Mouse (Mus musculus): ENCODE results near the gene Cdk2ap2. TPM values are rescaled to one million over a fixed set of nuclear protein-coding genes. Genes with fewer than 3 reads are reported as not detected.
A peak's percentile ranks its signal among the peaks of the same experiment; 100 is the strongest.
"Not testable (repeated sequence)": the region's sequence is repeated elsewhere in the genome, so short reads cannot be mapped to it uniquely, and the experiment has no call there.

Cdk2ap2 gene
- polyA plus RNA-seq, 1 experiment from 2014 or later: 86.0 TPM

DNA sequence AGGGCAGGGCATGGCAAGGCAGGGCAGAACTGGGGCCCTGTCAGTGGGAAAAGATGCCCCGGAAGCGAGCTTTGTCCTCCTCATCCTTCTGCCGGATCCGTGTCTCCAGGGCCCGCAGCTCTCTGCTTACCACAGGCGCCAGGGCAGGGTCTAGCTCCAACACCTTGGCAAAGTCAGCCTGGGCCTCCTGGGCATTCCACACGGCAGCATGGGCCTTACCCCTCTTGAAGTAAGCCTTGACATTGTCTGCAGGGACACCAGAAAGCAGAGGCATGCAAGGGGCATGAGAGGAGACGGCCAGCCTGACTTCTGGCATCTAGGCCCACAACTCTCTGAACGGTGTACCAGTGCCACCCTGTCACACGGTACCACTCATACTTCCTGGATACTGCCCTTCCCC lies 17.6 kb downstream of the Cdk2ap2 start:
- Histone ChIP-seq H3K27ac (no peak overlapping the region), H3K4me1 (peaks cover 29% of the 10 kb centered on the region), H3K4me3 (no peak overlapping the region), H3K27me3 (ENCODE audit: insufficient read depth, poor library complexity, severe bottlenecking) (no peaks in the 10 kb centered on the region), H3K36me3 (peaks cover 82% of the 10 kb centered on the region), H3K9me3 (no peaks in the 10 kb centered on the region)
- DNase-seq (ENCODE audit: low spot score): no peak
- WGBS: 85% methylated on average over 10 of the region's 10 CpGs

DNA sequence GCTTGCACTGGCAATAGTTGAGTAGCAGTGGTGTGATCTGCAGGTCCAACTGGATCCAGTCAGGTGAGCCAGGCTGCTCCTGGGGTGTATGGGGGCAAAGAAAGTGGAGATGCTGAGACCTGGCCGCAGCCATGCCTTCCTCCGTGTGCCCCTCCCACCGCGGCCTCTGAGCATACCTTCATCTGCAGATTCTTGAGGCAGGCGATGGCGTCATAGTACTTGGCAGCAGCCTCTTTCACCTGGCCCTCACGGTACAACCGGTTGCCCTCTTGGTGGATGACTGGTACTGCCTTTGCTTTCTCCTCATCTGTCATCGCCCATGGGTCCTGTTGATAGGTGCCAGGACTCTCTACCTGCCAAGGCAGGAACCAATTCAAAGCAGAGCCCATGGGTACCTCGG lies 18.2 kb downstream of the Cdk2ap2 start:
- Histone ChIP-seq H3K4me1 (peaks cover 30% of the 10 kb centered on the region), H3K36me3 (peaks cover 82% of the 10 kb centered on the region), H3K27ac (no peak overlapping the region), H3K27me3 (ENCODE audit: insufficient read depth, poor library complexity, severe bottlenecking) (no peaks in the 10 kb centered on the region), H3K9me3 (no peaks in the 10 kb centered on the region), H3K4me3 (no peak overlapping the region)
- DNase-seq (ENCODE audit: low spot score): no peak
- 93% methylated on average over 10 of the region's 10 CpGs for WGBS

DNA sequence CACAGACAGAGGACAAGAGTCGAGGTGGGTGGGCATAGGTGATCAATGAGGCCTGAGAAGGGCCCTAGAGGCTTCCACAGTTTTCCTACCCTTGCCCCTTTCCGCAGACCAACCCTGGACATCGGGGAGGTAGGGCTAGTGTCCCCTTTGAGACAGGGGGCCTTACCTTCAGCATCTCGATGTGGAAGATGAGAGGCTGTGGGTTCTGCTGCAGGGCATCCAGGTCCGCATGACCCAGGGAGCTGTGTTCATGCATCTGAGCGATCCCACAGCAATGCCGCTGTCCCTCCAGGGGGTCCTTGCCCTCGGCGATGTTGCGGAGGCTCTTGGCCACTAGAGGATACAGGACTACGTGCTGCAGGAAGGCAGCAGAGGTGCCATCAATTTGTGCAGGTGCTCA lies 18.8 kb downstream of the Cdk2ap2 start:
- H3K27ac ChIP-seq: no peak overlapping the region
- no peaks in the 10 kb centered on the region for H3K9me3 ChIP-seq
- peaks cover 78% of the 10 kb centered on the region for H3K36me3 ChIP-seq
- no peaks in the 10 kb centered on the region for H3K27me3 ChIP-seq (ENCODE audit: insufficient read depth, poor library complexity, severe bottlenecking)
- DNase-seq (ENCODE audit: low spot score): no peak
- H3K4me3 ChIP-seq: no peak overlapping the region
- 80% methylated on average over 11 of the region's 11 CpGs for WGBS
- H3K4me1 ChIP-seq: peaks cover 33% of the 10 kb centered on the region

DNA sequence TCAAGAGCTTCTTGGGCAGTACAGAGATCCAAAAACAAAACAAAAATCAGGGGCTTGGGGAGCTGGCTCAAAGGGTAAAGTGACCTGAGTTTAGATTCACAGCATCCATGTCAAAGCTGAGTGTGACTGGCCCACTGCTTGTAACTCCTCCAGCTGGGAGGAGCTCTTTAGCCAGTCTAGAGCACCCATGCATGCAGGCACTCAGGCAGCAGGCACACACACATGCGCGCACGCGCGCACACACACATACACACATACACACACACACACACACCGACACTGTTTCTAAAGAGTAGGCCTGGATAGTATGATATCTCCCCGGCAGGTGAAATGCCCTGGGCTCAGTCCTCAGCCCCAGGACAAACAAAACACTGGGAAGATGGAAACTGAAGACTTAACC lies 20.0 kb downstream of the Cdk2ap2 start:
- no peak overlapping the region for H3K27ac ChIP-seq
- peaks cover 66% of the 10 kb centered on the region for H3K36me3 ChIP-seq
- no peaks in the 10 kb centered on the region for H3K9me3 ChIP-seq
- no peaks in the 10 kb centered on the region for H3K27me3 ChIP-seq (ENCODE audit: insufficient read depth, poor library complexity, severe bottlenecking)
- DNase-seq (ENCODE audit: low spot score): no peak
- 96% methylated on average over 7 of the region's 7 CpGs for WGBS
- H3K4me1 ChIP-seq: peaks cover 33% of the 10 kb centered on the region
- H3K4me3 ChIP-seq: no peak overlapping the region

DNA sequence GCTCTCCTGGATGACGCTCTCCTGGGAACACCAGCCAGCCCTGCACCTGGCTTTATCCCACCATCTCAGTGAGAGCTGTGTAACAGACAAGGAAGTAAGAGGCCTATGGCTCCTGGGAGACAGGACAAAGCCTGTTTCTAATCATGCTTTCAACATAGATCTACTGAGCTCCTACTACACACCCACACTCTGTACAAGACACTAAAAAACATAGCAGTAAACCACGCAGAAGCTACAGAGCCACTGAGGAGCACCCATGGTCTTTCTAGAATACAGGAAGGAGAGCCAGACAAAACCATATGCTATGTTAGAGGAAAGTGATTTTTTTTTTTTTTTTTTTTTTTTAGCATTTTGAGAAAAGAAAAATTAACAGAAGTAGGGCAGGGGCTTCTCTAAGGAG lies 21.4 kb downstream of the Cdk2ap2 start:
- WGBS: 90% methylated on average over 2 of the region's 2 CpGs
- Histone ChIP-seq H3K27me3 (ENCODE audit: insufficient read depth, poor library complexity, severe bottlenecking) (no peaks in the 10 kb centered on the region), H3K36me3 (peaks cover 53% of the 10 kb centered on the region), H3K9me3 (no peaks in the 10 kb centered on the region), H3K4me1 (peaks cover 30% of the 10 kb centered on the region), H3K4me3 (no peak overlapping the region), H3K27ac (no peak overlapping the region)
- DNase-seq (ENCODE audit: low spot score): no peak

DNA sequence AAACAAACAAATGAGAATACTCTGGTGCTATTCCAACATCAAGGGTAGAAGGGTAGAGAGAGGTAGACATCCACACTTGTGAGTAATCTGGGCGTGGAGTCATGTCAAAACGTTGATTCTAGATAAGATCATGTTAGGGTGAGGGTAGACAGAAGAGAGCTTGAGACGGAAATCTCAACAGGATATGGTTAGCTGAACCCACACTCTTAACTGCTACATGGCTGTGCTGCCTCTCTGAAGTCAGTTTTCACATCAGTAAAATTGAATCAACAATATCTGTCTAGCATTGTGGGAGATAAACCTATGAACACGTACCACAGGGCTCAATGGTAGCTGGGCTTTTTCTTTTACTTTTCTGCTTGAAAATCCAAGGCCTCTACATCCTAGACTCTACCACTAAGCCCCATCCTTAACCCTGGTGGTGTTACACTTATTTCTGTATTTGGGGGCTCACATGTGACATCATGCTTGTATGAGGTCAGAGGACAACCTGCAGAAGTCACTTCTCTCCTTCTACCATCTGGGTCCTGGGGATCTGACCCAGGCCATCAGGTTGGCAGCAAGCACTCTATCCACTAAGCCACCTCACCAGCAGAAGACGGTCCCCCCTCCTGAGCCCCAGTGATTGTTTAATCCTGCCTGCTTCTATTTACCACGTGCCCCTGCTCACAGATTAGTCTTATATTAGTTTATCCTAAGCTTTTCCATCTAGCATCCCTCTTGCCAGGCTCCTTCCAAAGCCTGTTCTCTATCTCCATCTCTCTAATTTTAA lies 22.9 kb downstream of the Cdk2ap2 start:
- no peak for DNase-seq (ENCODE audit: low spot score)
- Histone ChIP-seq H3K4me1 (peaks cover 15% of the 10 kb centered on the region; the same call in 1 of the 2 replicates), H3K9me3 (no peaks in the 10 kb centered on the region), H3K27ac (no peak overlapping the region), H3K27me3 (ENCODE audit: insufficient read depth, poor library complexity, severe bottlenecking) (no peaks in the 10 kb centered on the region), H3K36me3 (peaks cover 38% of the 10 kb centered on the region), H3K4me3 (peak overlapping the region; percentile 62; the same call in 1 of the 2 replicates)
- 81% methylated on average over 6 of the region's 6 CpGs for WGBS

DNA sequence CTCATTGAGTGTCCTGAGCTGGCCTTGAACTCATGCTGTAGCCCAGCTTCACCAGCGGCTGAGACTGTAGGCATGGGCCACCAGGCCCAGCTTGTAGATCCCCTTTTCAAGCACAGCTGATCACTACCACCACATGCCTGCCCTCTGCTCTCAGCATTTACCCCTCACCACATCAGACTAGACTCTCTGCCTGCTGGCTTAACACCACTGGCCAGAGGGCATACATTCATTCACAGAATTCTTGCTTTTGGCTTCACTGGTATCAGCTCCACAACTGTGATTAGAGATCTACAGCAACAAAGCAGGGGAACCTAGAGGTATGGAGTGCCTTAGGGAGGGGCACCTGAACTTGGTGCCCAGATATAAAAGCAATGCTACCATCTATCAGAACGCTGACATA lies 23.5 kb downstream of the Cdk2ap2 start:
- H3K27ac ChIP-seq: no peak overlapping the region
- H3K4me1 ChIP-seq: peaks cover 13% of the 10 kb centered on the region; the same call in 1 of the 2 replicates
- WGBS: 89% methylated on average over 2 of the region's 2 CpGs
- peak overlapping the region; percentile 62 for H3K4me3 ChIP-seq
- H3K36me3 ChIP-seq: peaks cover 32% of the 10 kb centered on the region
- DNase-seq (ENCODE audit: low spot score): no peak
- no peaks in the 10 kb centered on the region for H3K9me3 ChIP-seq
- no peaks in the 10 kb centered on the region for H3K27me3 ChIP-seq (ENCODE audit: insufficient read depth, poor library complexity, severe bottlenecking)

DNA sequence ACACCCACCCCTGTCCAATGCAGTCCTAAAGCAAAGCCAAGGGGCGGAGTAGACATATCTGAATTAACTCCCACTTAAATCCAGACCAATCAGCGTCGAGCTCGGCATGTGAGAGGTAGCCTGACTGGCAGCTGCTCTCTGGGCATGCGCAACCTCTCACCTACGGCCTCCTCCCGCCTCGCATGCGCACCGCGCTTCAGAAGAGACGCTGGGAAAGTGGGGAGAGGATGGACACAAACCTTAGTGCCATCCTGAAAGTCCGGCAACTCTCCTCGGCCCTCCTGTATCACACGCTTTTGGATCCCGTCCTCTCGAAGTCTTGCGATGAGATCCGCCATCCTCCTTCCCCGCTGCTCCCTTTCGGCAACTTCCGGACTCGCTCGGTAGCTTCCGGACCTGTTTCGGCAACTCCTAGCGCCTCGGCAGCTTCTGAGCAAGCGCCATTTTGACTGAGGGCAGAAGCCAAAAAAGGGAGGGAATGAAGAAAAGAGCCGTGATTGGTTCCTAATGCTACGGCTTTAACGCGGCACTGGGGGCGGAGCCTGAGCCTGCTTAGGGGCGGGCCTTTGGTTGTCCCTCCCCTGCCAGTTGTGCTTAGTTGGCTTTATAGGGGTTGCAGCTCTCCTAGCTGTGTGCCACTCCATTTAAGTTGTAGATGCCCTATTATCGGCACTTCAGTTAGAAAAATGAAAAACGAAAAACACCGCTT lies 24.3 kb downstream of the Cdk2ap2 start:
- Histone ChIP-seq H3K4me1 (peaks cover 14% of the 10 kb centered on the region; the same call in 1 of the 2 replicates), H3K36me3 (peaks cover 24% of the 10 kb centered on the region), H3K4me3 (peak overlapping the region; percentile 62), H3K27ac (peak overlapping the region; percentile 89), H3K27me3 (ENCODE audit: insufficient read depth, poor library complexity, severe bottlenecking) (no peaks in the 10 kb centered on the region), H3K9me3 (no peaks in the 10 kb centered on the region)
- peak; percentile 98 for DNase-seq (ENCODE audit: low spot score)
- 4% methylated on average over 38 of the region's 38 CpGs for WGBS

DNA sequence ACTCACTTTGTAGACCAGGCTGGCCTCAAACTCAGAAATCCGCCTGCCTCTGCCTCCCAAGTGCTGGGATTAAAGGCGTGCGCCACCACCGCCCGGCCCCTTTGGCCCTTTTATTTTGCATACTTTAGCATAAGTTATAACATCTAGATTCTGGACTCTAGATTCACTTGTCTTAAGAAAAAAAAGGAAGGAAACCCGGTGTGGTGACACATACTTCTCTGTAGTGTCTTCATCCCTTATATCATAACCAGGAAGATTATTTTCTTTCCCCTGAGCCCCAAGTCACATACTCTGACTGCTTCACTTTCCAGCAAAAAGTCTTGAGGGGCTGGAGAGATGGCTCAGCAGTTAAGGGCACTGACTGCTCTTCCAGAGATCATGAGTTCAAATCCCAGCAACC lies 24.9 kb downstream of the Cdk2ap2 start:
- Histone ChIP-seq H3K36me3 (peaks cover 18% of the 10 kb centered on the region), H3K27ac (peak overlapping the region; percentile 89), H3K4me1 (peaks cover 20% of the 10 kb centered on the region)
- not testable (repeated sequence) for H3K9me3 ChIP-seq; H3K27me3 ChIP-seq (ENCODE audit: insufficient read depth, poor library complexity, severe bottlenecking); H3K4me3 ChIP-seq; DNase-seq (ENCODE audit: low spot score)
- WGBS: 60% methylated on average over 6 of the region's 6 CpGs

DNA sequence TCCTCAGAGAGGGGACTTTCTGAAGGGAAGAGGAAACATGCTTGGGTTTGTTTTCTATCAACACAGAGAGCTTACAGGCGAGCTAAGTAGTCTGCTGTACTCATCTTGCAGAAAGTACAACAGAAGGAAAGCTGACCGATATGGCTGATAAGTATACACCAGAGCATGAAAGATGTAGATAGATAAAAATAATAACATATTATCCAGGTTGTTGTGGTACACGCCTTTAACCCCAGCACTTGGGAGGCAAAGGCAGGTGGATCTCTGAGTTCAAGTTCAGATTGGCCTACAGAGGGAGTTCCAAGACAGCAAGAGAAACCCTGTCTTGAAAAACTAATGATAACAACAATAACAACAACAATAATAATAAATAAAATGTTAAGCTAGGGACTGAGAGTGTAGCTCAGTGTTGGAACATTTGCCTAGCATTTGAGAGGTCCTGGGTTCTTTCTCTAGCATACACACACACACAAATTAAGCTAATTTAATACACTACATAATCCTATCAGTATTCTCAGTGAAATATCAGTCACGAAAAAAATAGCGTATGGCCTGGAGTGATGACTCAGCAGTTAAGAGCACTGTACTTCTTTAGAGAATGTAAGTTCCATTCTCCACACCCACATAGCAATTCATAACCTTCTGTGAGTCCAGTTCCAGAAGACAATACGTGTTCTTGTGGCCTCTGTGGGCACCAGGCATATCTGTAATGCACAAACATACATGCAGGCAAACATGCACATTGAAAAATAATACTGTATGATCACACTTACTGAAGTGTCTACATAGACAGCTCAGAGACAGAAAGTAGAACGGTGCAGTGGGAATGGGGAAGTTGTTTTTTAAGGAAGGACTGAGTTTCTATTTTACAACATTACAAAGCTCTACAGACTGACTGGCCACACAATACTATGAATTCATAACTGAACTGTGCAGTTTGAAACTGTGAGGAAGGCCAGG lies 25.7 kb downstream of the Cdk2ap2 start:
- DNase-seq (ENCODE audit: low spot score): no peak
- WGBS: 79% methylated on average over 7 of the region's 7 CpGs
- Histone ChIP-seq H3K36me3 (peaks cover 14% of the 10 kb centered on the region), H3K4me1 (peaks cover 28% of the 10 kb centered on the region), H3K27me3 (ENCODE audit: insufficient read depth, poor library complexity, severe bottlenecking) (no peaks in the 10 kb centered on the region), H3K27ac (no peak overlapping the region), H3K4me3 (no peak overlapping the region), H3K9me3 (no peaks in the 10 kb centered on the region)

DNA sequence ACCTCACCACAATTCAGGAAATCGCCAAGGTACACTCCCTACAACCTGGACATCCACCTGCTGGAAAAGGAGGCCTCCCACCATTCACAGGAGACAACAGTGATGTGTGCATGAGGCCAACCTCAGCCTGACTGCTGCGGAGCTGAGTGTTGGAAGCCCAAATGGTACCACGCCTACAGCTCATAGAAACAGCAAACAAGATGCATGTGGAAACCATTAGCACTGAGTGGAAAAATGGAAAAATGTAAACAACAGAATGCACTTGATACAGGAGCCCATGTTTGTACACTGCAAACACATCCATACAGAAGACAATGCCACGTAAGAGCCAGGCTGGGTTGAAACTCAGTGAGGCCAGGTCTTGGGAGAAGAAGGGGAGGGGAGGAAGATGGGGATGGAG lies 27.4 kb downstream of the Cdk2ap2 start:
- H3K36me3 ChIP-seq: peaks cover 19% of the 10 kb centered on the region
- WGBS: 81% methylated on average over 4 of the region's 4 CpGs
- H3K27ac ChIP-seq: no peak overlapping the region
- no peak overlapping the region for H3K4me3 ChIP-seq
- no peaks in the 10 kb centered on the region for H3K9me3 ChIP-seq
- peaks cover 28% of the 10 kb centered on the region for H3K4me1 ChIP-seq
- DNase-seq (ENCODE audit: low spot score): no peak
- H3K27me3 ChIP-seq (ENCODE audit: insufficient read depth, poor library complexity, severe bottlenecking): no peaks in the 10 kb centered on the region

DNA sequence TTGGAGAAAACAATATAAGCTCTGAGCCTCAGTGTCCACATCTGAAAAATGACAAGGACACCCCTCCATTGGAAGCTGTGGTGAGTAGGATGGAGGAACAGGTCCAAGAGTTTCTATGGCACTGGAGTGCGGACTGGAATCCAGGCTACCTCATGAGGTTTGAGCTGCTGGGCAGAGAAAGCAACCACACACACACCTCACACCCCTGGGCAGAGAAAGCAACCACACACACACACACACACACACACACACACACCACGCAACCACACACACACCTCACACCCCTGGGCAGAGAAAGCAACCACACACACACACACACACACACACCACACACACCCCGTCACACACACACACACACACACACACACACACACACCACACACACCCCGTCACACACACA lies 28.3 kb downstream of the Cdk2ap2 start:
- Histone ChIP-seq H3K36me3 (peaks cover 26% of the 10 kb centered on the region), H3K27ac (peak overlapping the region; percentile 92), H3K4me1 (peaks cover 30% of the 10 kb centered on the region), H3K4me3 (peak overlapping the region; percentile 84)
- H3K9me3 ChIP-seq; DNase-seq (ENCODE audit: low spot score); H3K27me3 ChIP-seq (ENCODE audit: insufficient read depth, poor library complexity, severe bottlenecking): not testable (repeated sequence)
- 18% methylated on average over 4 of the region's 4 CpGs for WGBS

Measured in heart, embryonic 10.5 days (tissue).